Mouse (Mus musculus) urinary bladder, adult 18-20 months (tissue): ENCODE data around the gene Rex1bd.
"Not testable (repeated sequence)": the region's sequence is repeated elsewhere in the genome, so short reads cannot be mapped to it uniquely, and the experiment has no call there.

Experiments
- DNase-seq, 2 experiments: peaks; one replicate each; pipeline ENCODE4 v3.0.0; 2022; ENCODE audit warnings: low spot score in 2 of 2, mixed read lengths in 2 of 2

Rex1bd gene

DNA sequence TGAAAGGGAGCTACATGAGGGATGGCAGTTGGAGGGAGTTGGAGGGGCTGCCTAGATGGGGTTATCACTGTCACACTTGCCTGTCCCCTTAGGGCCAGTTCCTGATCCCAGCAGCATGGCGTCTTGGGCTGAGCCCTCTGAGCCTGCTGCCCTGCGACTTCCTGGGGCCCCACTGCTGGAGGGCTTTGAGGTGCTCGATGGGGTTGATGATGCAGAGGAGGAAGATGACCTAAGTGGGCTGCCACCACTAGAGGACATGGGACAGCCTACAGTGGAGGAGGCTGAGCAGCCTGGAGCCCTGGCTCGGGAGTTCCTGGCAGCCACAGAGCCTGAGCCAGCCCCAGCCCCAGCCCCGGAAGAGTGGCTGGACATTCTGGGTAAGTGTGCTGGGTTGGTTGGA is 22.7 kb upstream of the Rex1bd start:
- DNase-seq, result no peak

GRCm38 (mm10) chr8:70528182-70528797 is 21.7 kb upstream of the Rex1bd start:
- DNase-seq, result no peak

- peak; percentile 95 to 99 for DNase-seq
Observed at GRCm38 (mm10) chr8:70527512-70528181, 21.1 kb upstream of the Rex1bd start, which contains the start of the genes Fkbp8 and Kxd1. Gene Fkbp8, plus strand, starts transcription at chr8:70527724. Gene Kxd1, minus strand, starts transcription at chr8:70527956.

DNA sequence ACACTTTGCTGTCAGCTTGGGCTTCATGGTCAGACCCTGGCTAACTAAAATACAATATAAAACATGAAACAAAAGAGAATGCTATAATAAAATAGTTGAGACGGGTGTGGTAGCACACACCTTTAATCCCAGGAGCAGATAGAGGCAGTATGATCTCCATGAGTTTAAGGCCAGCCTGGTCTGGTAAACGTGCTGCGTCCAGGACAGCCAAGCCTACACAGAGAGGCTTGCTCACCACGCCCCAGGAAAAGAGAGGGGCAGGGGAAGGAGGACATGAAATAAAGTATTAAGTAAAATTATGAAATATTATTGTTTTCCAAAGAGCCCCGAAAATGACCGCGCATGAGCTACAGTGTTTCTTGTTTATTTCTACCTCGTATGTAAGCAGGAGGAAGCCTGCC is 20.6 kb upstream of the Rex1bd start:
- no peak for DNase-seq

DNA sequence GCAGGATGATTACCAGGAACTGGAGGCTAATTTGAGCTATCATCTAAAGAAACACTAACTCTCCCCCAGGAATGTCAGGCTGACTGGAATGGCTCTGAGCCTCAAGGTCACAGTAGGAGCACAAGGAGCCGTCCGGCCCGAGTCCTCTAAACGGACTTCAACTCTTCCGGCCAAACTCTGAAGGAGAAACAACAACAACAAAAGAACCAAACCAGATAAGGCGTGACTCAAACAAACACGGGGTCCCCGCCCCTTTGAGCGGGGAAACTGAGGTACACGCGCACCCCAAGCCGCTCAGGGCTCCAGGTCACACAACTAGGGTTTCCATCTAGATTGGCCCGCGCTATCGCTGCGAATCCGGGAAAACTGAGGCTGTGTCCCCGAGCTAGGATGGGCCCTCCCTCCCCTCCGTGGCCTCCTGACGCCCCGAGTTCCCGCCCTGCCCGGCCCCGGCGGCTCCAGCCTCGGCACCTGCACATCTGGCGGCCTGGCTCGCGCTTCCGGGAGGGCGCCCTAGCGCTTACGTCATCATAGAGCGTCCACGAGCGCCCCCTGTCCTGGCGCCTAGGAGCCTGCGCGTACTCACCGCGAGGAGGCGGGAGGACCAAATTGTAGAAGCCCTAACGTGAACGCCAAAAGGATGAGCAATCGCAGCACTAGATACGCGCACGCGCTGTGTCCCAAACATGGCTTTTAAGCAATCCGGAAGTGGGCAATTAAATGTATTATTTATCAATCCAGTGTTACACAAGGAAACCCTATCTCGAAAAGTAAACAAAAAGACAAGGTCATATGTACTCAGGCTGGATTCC is 16.2 kb upstream of the Rex1bd start:
- DNase-seq, result peak; percentile 91 to 95

GRCm38 (mm10) chr8:70519606-70520005 is 13.1 kb upstream of the Rex1bd start:
- DNase-seq, result no peak

- DNase-seq, result no peak
Observed at GRCm38 (mm10) chr8:70519043-70519442, 12.5 kb upstream of the Rex1bd start.

DNA sequence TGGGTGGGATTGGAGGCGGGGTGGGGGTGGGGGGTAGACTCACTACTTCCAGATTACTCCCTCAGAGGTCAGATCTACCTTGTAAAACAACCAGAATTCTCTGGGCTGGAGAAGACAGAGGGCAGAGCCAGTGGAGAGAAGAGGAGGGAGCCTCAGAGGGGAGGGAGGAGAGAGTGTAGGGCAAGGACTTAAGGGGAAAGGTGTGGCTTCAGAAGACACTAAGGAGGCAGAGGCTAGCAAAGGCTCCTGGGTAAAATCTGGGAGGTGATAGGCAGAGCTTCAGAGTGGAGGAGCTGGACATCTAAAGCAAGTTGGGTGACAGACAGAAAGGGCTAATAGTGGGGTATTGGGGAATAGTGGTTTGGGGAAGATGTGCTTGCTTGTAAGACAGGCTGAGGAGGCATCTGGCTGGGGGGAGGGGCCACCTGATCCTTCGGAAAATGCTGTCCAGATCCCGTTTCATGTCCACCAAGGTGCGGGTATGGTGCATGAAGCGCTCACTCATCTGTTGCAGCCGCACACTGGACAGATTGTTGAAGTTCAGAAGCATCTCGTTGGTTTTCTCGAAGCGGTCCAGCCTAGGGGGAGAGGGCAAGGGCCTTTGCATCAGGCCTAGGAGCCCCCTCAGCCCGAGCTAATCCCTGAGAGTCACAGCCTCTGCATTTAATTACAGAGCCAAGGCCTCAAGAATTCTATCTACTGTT is 11.5 kb upstream of the Rex1bd start:
- no peak for DNase-seq

DNA sequence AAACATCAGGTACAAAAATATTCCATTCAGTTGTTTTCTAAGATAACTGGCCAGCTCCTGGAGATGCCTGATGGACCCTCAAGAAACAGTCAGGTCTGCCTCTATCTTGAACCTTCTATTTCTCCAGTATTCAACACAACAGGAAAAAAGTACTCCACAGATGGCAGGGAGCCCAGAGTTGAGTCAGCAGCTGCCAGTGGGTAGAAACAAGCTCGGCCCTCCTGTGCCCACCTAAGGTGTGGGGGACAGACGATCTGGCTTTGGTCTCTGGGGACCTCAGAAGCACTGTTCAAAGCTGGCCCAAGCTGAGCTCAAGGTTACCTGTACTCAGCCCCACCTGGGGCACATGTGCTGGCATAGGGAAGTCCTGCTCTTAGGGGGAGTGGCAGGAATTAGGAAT is 6.9 kb upstream of the Rex1bd start:
- no peak for DNase-seq

DNA sequence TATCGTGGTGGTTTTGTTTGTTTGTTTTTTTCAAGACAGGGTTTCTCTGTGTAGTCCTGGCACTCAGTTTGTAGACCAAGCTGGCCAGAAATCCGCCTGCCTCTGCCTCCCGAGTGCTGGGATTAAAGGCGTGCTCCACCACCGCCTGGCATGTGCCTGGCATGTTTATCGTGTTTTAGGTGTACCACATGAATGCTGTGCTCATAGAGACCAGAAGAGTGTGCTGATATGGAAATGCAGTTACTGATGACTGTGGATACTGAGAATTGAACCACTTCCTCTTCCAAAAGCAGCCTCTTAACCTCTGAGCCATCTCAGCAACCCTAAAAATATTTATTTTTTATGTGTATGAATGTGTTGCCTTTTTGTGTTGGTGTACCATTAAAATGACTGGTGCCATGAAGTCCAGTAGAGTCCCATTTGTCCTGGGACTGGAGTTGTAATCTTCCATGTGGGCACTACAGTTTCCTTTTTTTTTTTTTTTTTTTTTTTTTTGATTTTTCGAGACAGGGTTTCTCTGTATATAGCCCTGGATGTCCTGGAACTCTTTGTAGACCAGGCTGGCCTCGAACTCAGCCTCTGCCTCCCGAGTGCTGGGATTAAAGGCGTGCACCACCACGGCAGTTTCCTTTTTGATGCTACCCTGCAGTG is 5.8 kb upstream of the Rex1bd start:
- DNase-seq, result no peak

GRCm38 (mm10) chr8:70511770-70512169 is 5.2 kb upstream of the Rex1bd start:
- DNase-seq, result no peak

GRCm38 (mm10) chr8:70511174-70511573 is 4.6 kb upstream of the Rex1bd start:
- DNase-seq, result not testable (repeated sequence)

DNA sequence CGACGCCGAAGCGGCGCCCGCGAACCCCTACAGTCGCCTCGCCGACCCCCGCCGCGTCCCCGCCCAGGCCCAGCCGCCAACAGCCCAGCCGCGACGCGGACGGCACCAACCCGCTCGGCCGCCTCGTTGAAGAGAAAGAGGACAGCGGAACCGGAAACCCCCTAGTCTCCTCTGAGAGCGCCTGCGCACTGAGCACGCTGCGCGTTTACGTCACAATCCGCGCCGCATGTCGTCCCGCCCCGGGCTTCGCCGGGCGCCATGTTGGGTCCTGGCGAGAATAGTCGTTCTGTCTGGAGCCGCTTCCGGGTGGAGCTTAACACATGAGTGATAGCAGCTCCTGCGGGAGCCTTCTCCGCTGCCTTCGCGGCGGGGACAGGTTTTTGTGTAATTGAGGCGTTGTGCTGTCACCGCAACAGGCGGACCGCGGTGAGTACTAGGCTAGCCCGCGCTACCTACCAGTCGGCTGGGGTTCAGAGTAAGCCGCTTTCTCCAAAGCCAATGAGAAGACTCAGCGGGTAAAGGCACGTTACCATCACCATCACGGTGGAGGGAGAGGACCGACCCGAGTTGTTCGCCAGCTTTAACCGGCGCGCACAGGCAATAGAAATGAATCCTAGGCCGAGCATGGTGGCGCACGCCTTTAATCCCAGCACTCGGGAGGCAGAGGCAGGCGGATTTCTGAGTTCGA is 3.8 kb upstream of the Rex1bd start, which contains the start of gene Uba52:
TSS of gene Uba52 (minus strand) at position 574 of the 688 bp plus-strand sequence.
- peak; percentile 93 to 96 for DNase-seq

GRCm38 (mm10) chr8:70509281-70509952 is 2.9 kb upstream of the Rex1bd start:
- DNase-seq, result no peak

GRCm38 (mm10) chr8:70507027-70507393 is 458 bp upstream of the Rex1bd start:
- DNase-seq, result no peak

DNA sequence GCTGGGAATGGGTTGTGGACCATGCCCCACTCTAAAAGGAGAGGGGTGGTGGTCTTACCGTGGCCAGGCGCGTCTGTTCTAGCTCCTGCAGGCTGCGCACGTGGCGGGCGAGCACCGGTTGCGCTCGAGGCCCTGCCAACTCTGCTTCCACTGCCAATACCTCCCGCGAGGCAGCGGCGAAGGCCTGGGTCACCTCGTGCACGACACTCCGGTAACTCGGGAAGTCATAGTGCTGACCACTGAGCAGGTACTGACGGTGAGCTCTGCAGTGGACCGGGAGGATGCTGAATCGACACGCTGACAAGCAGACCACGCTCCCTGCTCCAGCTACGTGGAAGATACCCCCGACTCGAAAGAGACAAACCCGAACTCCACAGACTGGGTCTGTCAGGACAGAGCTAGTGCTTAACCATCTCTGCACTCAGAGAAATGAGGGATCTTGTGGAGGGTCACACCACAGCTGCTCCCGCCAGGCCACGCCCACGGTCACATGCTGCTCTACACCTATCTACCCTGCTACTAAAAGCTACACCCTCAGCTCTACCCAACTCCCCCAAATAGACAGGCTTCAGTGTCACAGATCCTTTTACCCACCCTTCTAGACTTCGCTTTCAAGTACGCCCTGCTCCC is 739 bp downstream of the Rex1bd start:
- no peak for DNase-seq

- peak; percentile 45 to 72 for DNase-seq
Observed at GRCm38 (mm10) chr8:70504851-70505250, 1.7 kb downstream of the Rex1bd start.

- DNase-seq, result no peak
Observed at GRCm38 (mm10) chr8:70504291-70504716, 2.2 kb downstream of the Rex1bd start.

GRCm38 (mm10) chr8:70503062-70503750 is 3.3 kb downstream of the Rex1bd start:
- peak; percentile 45 to 51 for DNase-seq
